Mouse (Mus musculus): ENCODE results near the gene Prss40. TPM values are rescaled to one million over a fixed set of nuclear protein-coding genes. Genes with fewer than 3 reads are reported as not detected.

The Prss40 gene
- polyA plus RNA-seq, 1 experiment from 2014 or later, result not detected

Other genes starting within 250 kb of the Prss40 start
- gene Ccdc115, start 121.3 kb downstream of the Prss40 start, polyA plus RNA-seq (2015; fragmentation: Nextera tagmentation; extraction: Ambion mirVana), result 63.3 and 66.4 TPM in 2 replicates
- 112 and 122 TPM in 2 replicates for gene Imp4, start 121.1 kb downstream of the Prss40 start, polyA plus RNA-seq (2015; fragmentation: Nextera tagmentation; extraction: Ambion mirVana)
- 33.4 and 33.8 TPM in 2 replicates for gene Ptpn18, start 101.2 kb downstream of the Prss40 start, polyA plus RNA-seq (2015; fragmentation: Nextera tagmentation; extraction: Ambion mirVana)
- not detected in 2 replicates for gene Prss39, start 62.5 kb downstream of the Prss40 start, polyA plus RNA-seq (2015; fragmentation: Nextera tagmentation; extraction: Ambion mirVana)
- not detected in 2 replicates for gene Cfc1, start 25.3 kb downstream of the Prss40 start, polyA plus RNA-seq (2015; fragmentation: Nextera tagmentation; extraction: Ambion mirVana)
- gene Amer3, start 18.7 kb upstream of the Prss40 start, polyA plus RNA-seq (2015; fragmentation: Nextera tagmentation; extraction: Ambion mirVana), result 0.64 and 0.72 TPM in 2 replicates